Comparison of ENCODE assay signal across 8 mouse cellular contexts in genomic region chr7:143068882-143069591, GRCm38 (mm10). TPM values are rescaled to one million over a fixed set of nuclear protein-coding genes. Genes with fewer than 3 reads are reported as not detected.
DNase-seq lines count a peak whose midpoint lies in the region; ATAC-seq and TF ChIP-seq lines count a peak whose summit lies in the region.

TSS of gene Tssc4 (plus strand) at chr7:143069249.

- peak within 1 kb of the TSS; percentile 75 for H3K4me3 ChIP-seq in G1E (ENCODE audit: low read depth, low read length)
- peak within 1 kb of the TSS; percentile 94 for H3K4me3 ChIP-seq in forebrain, embryonic 16.5 days (replicated peaks; ENCODE audit: low read length)
- H3K4me3 ChIP-seq in layer of hippocampus, adult 2 months = peak within 1 kb of the TSS; percentile 94
- H3K4me3 ChIP-seq in lung, embryonic 14.5 days (ENCODE audit: low read depth, low read length) = peak within 1 kb of the TSS; percentile 66
- H3K4me3 ChIP-seq in olfactory bulb, adult 2 months (ENCODE audit: insufficient read depth, low read depth, low read length) = peak within 1 kb of the TSS; percentile 90
- H3K4me3 ChIP-seq in thymus, adult 2 months (ENCODE audit: control insufficient read depth, insufficient read depth, low read length) = peak within 1 kb of the TSS; percentile 89

- TF ChIP-seq CTCF in G1E (IDR thresholded peaks at IDR 0.05; ENCODE audit: low read depth, low read length) = no peak
- no peak for TF ChIP-seq CTCF in layer of hippocampus, adult 2 months (conservative IDR thresholded peaks at IDR 0.05)
- no peak for TF ChIP-seq CTCF in lung, embryonic 14.5 days (IDR thresholded peaks at IDR 0.05; ENCODE audit: low read depth)
- no peak for TF ChIP-seq CTCF in olfactory bulb, adult 2 months (IDR thresholded peaks at IDR 0.05; ENCODE audit: insufficient read depth, low read depth, low read length)
- peak; percentile 60; the same call in 1 of the 2 replicates for TF ChIP-seq CTCF in thymus, adult 2 months (IDR thresholded peaks at IDR 0.05; ENCODE audit: borderline replicate concordance, control insufficient read depth, extremely low read depth, insufficient read depth, low read length, poor library complexity)

- peak within 1 kb of the TSS; percentile 90 for H3K27ac ChIP-seq in forebrain, embryonic 16.5 days (ENCODE audit: low read length)
- H3K27ac ChIP-seq in layer of hippocampus, adult 2 months = peak within 1 kb of the TSS; percentile 89
- H3K27ac ChIP-seq in lung, embryonic 14.5 days (ENCODE audit: low read depth) = peak within 1 kb of the TSS; percentile 97
- peak within 1 kb of the TSS; percentile 90 for H3K27ac ChIP-seq in olfactory bulb, adult 2 months (ENCODE audit: insufficient read depth, low read depth, low read length)
- H3K27ac ChIP-seq in thymus, adult 2 months (ENCODE audit: control insufficient read depth, insufficient read depth, low read length) = peak within 1 kb of the TSS; percentile 54

- H3K9ac ChIP-seq in forebrain, embryonic 16.5 days (replicated peaks; ENCODE audit: low read depth, low read length) = peak within 1 kb of the TSS; percentile 83
- H3K9ac ChIP-seq in lung, embryonic 14.5 days = peak within 1 kb of the TSS; percentile 87

- H3K4me2 ChIP-seq in forebrain, embryonic 16.5 days (ENCODE audit: low read length) = peak within 1 kb of the TSS; percentile 99
- H3K4me2 ChIP-seq in lung, embryonic 14.5 days = peak within 1 kb of the TSS; percentile 84

- peaks cover 7% of the 10 kb centered on the region for H3K27me3 ChIP-seq in G1E (ENCODE audit: insufficient read depth, low read length)
- no peaks in the 10 kb centered on the region for H3K27me3 ChIP-seq in forebrain, embryonic 16.5 days (replicated peaks; ENCODE audit: control insufficient read depth, insufficient read depth, low read length)
- H3K27me3 ChIP-seq in lung, embryonic 14.5 days (ENCODE audit: insufficient read depth, low read length) = no peaks in the 10 kb centered on the region
- H3K27me3 ChIP-seq in thymus, adult 2 months (ENCODE audit: control insufficient read depth, insufficient read depth, low read length) = no peaks in the 10 kb centered on the region

- peak; percentile 92 for ATAC-seq in G1E (ENCODE audit: extremely low read depth, insufficient number of reproducible peaks, low FRiP score, poor library complexity, severe bottlenecking)
- peak; percentile 98 for ATAC-seq in forebrain, embryonic 16.5 days
- ATAC-seq in lung, embryonic 14.5 days (ENCODE audit: insufficient read depth) = peak; percentile 97

- DNase-seq in G1E (ENCODE audit: low spot score) = peak; percentile 99
- DNase-seq in cerebellum, adult 18-20 months = peak; percentile 97 to 99
- peak; percentile 94 to 95 for DNase-seq in heart, postnatal 36 days
- peak; percentile 99 to 100 for DNase-seq in layer of hippocampus, adult 2 months (ENCODE audit: low spot score in 2 of 2)
- DNase-seq in lung, embryonic 14.5 days = peak; percentile 100
- peak; percentile 94 for DNase-seq in thymus, adult 2 months

- H3K36me3 ChIP-seq in G1E (replicated peaks) = peaks cover 80% of the 10 kb centered on the region
- H3K36me3 ChIP-seq in forebrain, embryonic 16.5 days (ENCODE audit: control insufficient read depth, insufficient read depth) = peaks cover 16% of the 10 kb centered on the region
- H3K36me3 ChIP-seq in lung, embryonic 14.5 days (ENCODE audit: insufficient read depth) = peaks cover 58% of the 10 kb centered on the region
- H3K36me3 ChIP-seq in thymus, adult 2 months (ENCODE audit: control insufficient read depth, insufficient read depth, low read length) = peaks cover 3% of the 10 kb centered on the region; the same call in 1 of the 2 replicates

- WGBS in forebrain, embryonic 16.5 days = under 1% methylated on average over 51 of the region's 51 CpGs
- under 1% methylated on average over 51 of the region's 51 CpGs for WGBS in lung, embryonic 14.5 days
- WGBS in olfactory bulb, adult 2 months = under 1% methylated on average over 51 of the region's 51 CpGs
- 2% methylated on average over 51 of the region's 51 CpGs for WGBS in thymus, adult 2 months

- peaks cover 72% of the 10 kb centered on the region for H3K4me1 ChIP-seq in G1E (ENCODE audit: insufficient read depth, low read depth, low read length)
- peaks cover 24% of the 10 kb centered on the region for H3K4me1 ChIP-seq in forebrain, embryonic 16.5 days (replicated peaks; ENCODE audit: control insufficient read depth, insufficient read depth, low read length)
- H3K4me1 ChIP-seq in lung, embryonic 14.5 days (ENCODE audit: insufficient read depth) = peaks cover 9% of the 10 kb centered on the region
- peaks cover 22% of the 10 kb centered on the region for H3K4me1 ChIP-seq in olfactory bulb, adult 2 months (ENCODE audit: control insufficient read depth, insufficient read depth, low read length)
- peaks cover 18% of the 10 kb centered on the region for H3K4me1 ChIP-seq in thymus, adult 2 months (replicated peaks; ENCODE audit: control insufficient read depth, insufficient read depth, low read length)

- no peaks in the 10 kb centered on the region for H3K9me3 ChIP-seq in G1E (replicated peaks)
- no peaks in the 10 kb centered on the region for H3K9me3 ChIP-seq in forebrain, embryonic 16.5 days (ENCODE audit: control insufficient read depth, low read length)
- no peaks in the 10 kb centered on the region for H3K9me3 ChIP-seq in lung, embryonic 14.5 days (ENCODE audit: low read depth, low read length)

- intact Hi-C loops in heart, postnatal 36 days (cut with DNase I) = loop anchor here (1.0 to 2.0 kb wide), 2 partner anchors 14 to 61 kb away; no protein-coding TSS in a partner anchor

- peak; percentile 41 for TF ChIP-seq POLR2A in olfactory bulb, adult 2 months (IDR thresholded peaks at IDR 0.05; ENCODE audit: insufficient read depth, low read depth, low read length)
- no peak; the same call in 1 of the 2 replicates for TF ChIP-seq POLR2A in thymus, adult 2 months (IDR thresholded peaks at IDR 0.05; ENCODE audit: control insufficient read depth, extremely low read depth, insufficient read depth, low read length, poor library complexity)

RNA-seq across cellular contexts. Expression of gene Tssc4, which starts in this region (rescaled TPM):
- total RNA-seq in G1E (2014; fragmentation: Nextera tagmentation) (13.4 and 18.8 TPM in 2 replicates), G1E (2017) (25.0 and 36.3 TPM in 2 replicates)
- 207 and 271 TPM in 2 replicates for polyA plus RNA-seq in G1E (2012)
- polyA plus RNA-seq in forebrain, embryonic 16.5 days (2015; fragmentation: Nextera tagmentation; extraction: Ambion mirVana) = 99.7 and 109 TPM in 2 replicates
- 10 to 100 TPM; 15.3 TPM for total RNA-seq in heart, postnatal 36 days (2021)
- 10 to 100 TPM; 38.5 to 41.4 TPM for total RNA-seq in layer of hippocampus, adult 2 months (2021)
- 65.2 and 75.6 TPM in 2 replicates for polyA plus RNA-seq in lung, embryonic 14.5 days (2014; fragmentation: Nextera tagmentation; extraction: Ambion mirVana)
- polyA plus RNA-seq in olfactory bulb, adult 2 months (2012; ENCODE audit: insufficient read depth, insufficient read length, low replicate concordance, missing spikeins) = not detected in 2 replicates
- 155 and 157 TPM in 2 replicates for polyA plus RNA-seq in thymus, adult 2 months (2012; rRNA removed)

Comparison
In these comparisons a context has a peak if more than half of its experiments do, and no peak if none do; other contexts are left out.
1. Peak in every context shown above with its lines: DNase-seq, ATAC-seq, H3K4me3 ChIP-seq and H3K27ac ChIP-seq.